Mouse (Mus musculus) lung, adult 18-20 months (tissue): ENCODE results near the gene P3h3.
"Not testable (repeated sequence)": the region's sequence is repeated elsewhere in the genome, so short reads cannot be mapped to it uniquely, and the experiment has no call there.

Experiments
- DNase-seq, 2 experiments: peaks; one replicate each; pipeline ENCODE4 v3.0.0; 2022; ENCODE audit warnings: mixed read lengths in 2 of 2

The P3h3 gene

DNA sequence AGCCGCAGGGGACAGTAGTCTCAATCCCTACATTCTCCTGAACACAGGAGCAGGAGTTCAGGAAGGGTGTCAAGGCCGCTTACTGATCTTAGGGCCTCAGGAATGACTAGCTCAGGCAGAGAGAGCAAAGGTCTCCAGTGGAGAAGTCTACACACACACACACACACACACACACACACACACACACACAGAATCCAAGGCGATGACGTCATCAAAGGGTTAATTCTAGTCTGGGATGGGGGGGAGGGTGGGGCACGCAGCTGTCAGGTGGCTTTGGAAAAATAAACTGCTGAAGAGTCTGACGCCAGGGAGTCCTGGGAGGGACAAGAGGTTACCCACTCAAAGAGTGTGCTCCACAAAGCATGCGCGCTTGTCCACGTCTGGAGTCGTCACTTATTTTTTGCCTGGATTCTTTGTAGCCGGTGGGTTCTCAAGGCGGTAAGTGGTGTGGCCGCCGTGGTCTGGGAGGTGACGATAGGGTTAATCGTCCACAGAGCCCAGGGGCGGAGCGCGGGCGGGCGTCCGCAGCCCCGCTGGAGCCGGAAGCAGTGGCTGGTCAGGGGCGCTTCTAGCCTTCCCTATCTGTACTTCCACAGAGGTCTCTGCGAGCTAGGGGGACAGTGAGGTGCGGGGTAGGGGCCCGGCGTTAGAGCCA is 49.1 kb downstream of the P3h3 start, which contains the start of gene Spsb2:
TSS of gene Spsb2 (plus strand) at position 304 of the 655 bp plus-strand sequence.
- DNase-seq = peak; percentile 81 to 82

DNA sequence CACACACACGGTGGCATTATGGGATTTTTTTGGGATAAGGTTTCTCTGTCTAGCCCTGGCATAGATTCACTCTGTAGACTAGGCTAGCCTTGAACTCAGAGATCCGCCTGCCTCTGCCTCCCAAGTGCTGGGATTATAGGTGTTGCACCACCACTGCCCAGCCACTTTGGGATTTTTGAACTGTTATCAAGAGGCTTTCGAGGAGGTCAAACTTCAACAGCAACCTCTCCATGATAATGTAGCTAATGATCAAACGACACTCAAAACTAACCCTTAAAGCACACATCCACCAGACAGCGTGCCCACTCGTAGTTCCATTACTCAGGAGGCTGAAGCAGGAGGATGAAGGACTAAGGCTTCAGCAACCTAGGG is 49.6 kb downstream of the P3h3 start:
- no peak for DNase-seq

DNA sequence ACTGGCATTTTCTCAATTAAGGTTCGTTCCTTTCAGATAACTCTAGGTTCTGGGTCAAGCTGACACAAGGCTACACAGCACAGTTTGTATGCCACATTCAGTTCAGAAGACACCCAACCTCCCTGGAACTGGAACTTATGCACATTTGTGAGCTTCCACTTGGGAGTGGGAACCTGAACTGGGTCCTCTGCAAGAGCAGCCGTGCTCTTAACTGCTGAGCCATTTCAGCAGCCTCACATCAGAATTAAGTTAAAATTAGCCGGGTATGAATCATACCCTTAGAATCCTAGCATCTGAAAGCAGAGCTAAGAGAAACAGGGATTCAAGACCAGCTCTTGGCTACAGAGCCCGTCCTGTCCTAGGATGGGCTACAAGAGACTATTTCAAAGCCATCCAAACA is 50.2 kb downstream of the P3h3 start:
- DNase-seq = no peak

DNA sequence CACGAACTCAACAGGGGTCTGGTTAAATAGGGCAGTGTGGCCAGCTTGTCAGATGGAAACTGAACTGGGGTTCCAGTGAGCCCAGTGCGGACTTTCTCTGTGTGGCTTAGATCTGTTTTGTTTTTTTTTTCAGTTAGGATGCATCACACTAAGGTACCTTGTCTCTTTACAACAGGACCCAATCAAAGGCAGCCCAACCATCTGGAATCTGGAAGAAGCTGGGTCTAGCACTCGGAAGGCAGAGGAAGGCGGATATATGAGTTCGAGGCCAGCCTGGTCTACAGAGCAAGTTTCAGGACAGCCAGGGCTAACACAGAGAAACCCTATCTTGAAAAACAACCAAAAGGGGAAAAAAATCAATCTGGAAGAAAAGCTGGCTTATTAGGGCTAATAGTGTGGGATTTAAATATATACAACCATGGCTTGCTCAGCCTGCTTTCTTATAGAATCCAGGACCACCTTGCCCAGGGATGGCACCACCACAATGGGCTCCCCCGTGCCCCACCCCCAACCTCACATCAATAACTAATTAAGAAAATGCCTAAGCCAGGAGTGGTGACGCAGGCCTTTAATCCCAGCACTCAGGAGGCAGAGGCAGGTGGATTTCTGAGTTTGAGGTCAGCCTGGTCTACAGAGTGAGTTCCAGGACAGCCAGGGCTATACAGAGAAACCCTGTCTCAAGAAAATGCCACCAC is 51.0 kb downstream of the P3h3 start:
- no peak for DNase-seq

DNA sequence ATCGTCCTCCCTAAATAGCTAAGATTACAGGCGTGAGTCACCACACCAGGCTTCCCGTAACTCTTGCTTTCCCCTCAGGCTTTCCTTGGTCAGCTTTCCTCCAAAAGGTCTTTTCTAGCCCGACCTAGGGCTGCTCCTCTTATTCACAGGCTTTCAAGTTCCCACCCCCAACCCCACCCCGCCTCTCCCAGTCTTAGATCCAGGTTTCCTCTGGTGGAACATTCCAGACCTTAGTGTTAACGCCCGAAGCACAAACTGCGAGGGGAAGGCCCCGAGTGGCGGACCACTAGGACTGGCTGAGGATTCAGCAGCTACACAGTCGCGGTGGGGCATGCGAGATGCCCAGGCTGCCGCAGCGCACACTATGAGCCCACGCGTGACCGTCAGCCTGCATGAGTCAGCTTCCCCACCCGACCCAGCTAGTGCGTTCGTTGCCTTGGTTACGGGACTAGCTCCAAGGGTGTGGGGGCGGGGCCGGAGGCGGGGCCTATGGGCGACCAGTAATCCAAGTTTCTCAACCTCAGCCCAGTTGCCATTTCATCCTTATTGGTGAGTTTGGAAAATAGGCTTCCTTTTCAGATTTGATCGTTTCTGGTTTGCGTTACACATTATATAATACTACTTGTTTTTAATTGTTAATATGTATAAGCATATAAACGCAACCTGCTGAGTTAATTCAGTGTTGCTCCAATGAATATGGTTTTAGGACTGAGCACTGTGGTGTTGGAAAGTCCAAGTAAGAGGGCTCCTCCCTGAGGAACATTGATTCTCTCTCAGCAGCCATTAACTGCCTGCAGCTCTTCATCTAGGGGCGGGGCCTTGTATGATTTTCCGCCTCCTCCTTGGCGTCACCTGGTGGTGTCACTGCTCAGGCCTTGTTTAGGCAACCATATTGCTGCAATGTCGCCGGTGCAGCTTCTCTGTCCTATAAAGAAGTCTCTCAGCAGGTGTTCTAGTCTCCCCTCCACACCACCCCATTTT is 51.9 kb downstream of the P3h3 start:
- DNase-seq = peak; percentile 94 to 97

DNA sequence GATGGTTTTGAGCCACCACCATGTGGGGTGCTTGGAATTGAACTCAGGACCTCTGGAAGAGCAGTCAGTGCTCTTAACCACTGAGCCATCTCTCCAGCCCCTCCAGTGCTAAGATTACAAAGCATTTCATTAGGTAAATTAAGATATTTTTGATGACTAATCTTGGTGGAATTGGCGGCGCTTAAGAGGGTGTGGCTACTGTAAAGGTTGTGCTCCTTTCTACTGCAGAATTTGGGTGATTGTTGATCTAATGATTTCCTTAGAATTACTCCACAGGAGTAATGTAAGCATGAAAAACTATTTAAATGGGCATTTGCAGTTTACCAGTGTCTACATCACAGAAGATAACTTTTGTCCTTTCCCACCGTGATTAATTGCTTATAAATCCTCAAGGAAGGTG is 53.2 kb downstream of the P3h3 start:
- DNase-seq = no peak

DNA sequence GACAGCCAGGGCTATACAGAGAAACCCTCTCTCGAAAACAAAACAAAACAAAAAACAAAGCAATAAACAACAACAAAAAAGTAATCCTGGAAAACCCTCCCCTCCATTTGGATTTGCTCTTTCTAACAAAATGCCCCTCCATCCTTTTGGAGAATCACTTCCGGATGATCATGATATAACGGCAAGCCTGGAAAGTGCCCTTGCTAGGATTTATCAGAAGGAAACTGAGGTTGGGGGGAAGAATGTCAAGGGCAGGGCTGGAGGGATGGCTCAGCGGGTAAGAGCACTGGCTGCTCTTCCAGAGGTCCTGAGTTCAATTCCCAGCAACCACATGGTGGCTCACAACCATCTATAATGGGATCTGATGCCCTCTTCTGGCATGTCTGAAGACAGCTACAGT is 53.9 kb downstream of the P3h3 start:
- not testable (repeated sequence) for DNase-seq

DNA sequence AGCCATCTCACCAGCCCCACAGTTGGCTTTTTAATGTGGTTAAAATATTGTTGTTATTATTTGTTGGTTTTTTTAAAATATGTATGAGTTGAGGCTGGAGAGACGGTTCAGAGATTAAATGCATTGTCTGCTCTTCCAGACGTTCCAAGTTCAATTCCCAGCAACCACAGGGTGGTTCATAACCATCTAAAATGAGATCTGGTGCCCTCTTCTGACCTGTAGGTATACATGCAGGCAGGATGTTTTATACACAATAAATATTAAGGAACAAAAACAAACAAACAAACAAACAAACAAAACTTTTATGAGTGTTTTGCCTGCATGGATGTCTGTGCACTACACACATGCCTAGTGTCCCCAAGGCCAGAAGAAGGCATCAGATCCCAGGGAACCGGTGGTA is 54.5 kb downstream of the P3h3 start:
- DNase-seq = no peak

DNA sequence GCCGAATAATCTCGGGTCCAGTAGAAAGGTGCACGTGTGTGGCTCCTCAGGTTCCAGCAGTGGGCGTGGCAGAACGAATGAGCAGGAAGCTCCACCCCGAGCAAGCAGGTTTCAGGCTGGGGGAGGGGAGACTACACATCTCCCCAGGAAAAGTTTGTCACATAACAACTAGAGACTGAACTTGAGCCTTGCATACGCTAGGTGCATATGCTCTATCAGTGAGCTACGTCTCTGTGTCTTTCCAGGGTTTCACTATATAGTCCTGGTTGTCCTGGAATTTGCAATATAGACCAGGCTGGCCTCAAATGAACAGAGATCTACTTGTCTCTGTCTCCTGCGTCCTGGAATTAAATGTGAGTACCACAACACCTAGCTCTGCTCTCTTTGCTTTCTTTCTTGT is 55.2 kb downstream of the P3h3 start:
- DNase-seq = not testable (repeated sequence)

DNA sequence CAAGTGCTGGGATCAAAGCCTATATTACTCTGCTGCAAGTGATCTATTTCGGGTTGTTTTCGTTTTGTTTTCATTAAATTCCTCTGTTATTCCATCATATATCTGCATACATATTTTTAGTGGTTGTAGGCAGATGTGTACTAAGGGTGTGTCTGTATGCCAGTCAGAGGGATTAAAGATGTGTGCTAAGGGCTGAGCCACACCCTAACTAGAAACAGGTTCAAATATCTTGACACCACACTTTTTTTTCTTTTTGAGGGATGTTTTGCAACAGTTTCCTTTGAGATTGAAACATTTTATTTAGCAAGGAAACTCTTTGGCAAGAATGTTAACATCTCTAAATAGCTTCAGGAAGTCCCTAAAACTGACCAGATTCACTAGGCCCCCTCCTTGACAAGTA is 61.4 kb downstream of the P3h3 start:
- DNase-seq = no peak

DNA sequence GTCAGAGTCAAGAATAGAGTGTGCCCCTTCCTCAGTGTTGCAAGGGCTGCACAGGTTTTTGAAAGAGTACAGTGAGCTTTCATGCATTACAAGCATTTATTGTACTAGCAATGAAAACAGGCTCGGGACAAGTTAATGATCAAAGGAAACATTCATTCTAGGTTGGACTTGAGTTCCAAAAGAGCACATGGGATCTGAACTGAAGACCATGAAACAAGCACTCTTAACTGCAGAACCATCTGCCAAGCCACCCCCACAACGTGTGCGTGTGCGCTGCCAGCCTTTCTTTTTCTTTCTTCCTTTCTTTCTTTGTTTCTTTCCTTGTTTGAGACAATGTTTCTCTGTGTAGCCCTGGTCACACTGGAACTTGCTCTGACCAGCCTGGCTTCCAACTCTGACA is 61.8 kb downstream of the P3h3 start:
- DNase-seq = no peak

DNA sequence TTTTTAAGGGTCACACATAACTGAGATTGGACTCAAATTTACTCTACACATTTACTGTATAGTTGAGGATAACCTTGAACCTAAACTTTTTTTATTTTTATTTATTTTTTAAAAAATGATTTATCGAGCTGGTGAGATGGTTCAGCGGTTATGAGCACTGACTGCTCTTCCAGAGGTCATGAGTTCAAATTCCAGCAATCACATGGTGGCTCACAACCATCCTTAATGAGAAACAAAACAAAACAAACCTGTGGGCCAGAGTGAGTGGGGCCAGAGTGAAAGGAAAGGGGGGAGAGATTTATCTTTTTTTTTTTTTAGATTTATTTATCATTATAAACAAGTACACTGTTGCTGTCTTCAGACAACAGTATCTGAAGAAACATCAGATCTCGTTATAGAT is 65.6 kb downstream of the P3h3 start:
- DNase-seq = no peak
